Mouse (Mus musculus) megakaryocyte progenitor cell, adult 5-6 weeks (primary cell): Measurements from ENCODE around the gene Itprid2. TPM values are rescaled to one million over a fixed set of nuclear protein-coding genes. Genes with fewer than 3 reads are reported as not detected.
"Not testable (repeated sequence)": the region's sequence is repeated elsewhere in the genome, so short reads cannot be mapped to it uniquely, and the experiment has no call there.

Experiments
- ATAC-seq: replicated peaks from 2 replicates; pipeline ENCODE4 v1.8.0; 2016; ENCODE audit warnings: mild to moderate bottlenecking, moderate TSS enrichment, inconsistent platforms; ENCODE audit not compliant: poor library complexity
- total RNA-seq, 2 experiments: library from RNA; stranded (forward) in 1 of 2; stranded (reverse) in 1 of 2; fragments of 157-497, 149-512 nt in 1 of 2; fragments of 200-1000 nt in 1 of 2; gene quantifications; 2 replicates each; pipeline versions ENCODE4 v1.2.3 to v1.2.4; 2015 to 2017

The Itprid2 gene
- 16.9 and 21.0 TPM in 2 replicates for total RNA-seq (2015)
- total RNA-seq (2017) = 11.1 and 12.1 TPM in 2 replicates

GRCm38 (mm10) chr2:79634528-79635400 lies at the start of gene Itprid2:
Gene Itprid2, plus strand, starts transcription at chr2:79635352.
- ATAC-seq = peak; percentile 90

- no peak for ATAC-seq
Measured at GRCm38 (mm10) chr2:79596177-79596576, 39.0 kb upstream of the Itprid2 start.

DNA sequence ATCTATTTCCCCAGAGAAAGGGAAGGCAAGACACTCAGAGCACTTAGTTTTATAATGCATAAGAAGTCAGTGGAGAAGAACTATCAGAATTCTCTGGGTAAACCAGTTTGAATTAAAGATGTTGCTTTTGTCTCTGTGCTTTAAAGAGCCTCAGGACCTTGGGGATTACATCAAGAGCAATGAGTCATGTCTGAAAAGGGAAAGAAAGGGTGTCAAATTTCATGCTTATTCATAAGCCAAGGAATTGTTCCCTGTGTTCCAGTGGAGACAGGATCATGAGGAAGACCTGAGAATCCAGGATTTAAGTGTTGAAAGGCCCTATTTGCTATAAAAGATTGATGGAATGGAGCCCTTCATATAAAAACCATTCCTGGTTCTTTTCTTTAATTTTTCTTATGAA lies 38.1 kb upstream of the Itprid2 start:
- ATAC-seq = no peak

- ATAC-seq = not testable (repeated sequence)
Measured at GRCm38 (mm10) chr2:79601109-79601508, 34.0 kb upstream of the Itprid2 start.

DNA sequence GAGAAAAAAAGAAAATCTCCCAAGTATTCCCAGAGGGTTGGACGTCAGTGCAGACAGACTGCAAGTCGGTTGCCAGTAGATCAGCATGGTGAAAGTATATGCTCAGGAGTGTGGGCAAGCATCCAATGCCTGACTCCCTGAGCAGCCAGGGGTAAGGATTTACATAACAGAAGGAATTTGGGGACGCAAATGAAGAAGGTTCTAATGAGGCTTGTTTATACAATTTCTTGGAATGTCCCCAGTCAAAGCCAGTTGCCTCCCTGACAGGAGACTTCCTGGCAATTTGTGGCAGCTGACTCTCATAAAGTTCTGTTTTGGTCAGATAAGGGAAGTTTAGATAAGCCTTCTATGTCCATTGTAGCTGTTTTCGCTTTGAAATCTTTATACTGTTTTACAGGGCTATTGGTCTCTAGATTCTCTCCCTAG lies 33.4 kb upstream of the Itprid2 start:
- ATAC-seq = peak; percentile 77

DNA sequence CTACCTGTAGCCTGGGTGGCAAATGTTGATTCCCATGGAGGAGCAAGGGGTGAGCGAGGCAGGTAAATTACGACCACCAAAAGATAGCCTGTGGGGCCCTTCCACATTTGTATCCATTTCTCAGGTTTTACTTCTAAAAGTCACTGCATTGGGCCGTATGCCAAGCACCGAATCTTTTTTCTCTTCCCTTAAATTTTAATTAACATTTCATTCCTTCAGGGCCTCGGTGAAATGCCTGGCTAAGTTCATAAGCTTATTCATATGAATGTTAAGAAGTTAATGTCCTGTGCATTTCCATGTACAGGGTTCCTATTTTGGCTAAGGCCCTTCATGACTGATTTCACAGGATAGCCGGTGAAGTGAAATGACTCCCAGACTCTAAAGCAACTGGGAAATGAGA lies 32.8 kb upstream of the Itprid2 start:
- ATAC-seq = no peak

- no peak for ATAC-seq
Measured at GRCm38 (mm10) chr2:79603363-79603762, 31.8 kb upstream of the Itprid2 start.

DNA sequence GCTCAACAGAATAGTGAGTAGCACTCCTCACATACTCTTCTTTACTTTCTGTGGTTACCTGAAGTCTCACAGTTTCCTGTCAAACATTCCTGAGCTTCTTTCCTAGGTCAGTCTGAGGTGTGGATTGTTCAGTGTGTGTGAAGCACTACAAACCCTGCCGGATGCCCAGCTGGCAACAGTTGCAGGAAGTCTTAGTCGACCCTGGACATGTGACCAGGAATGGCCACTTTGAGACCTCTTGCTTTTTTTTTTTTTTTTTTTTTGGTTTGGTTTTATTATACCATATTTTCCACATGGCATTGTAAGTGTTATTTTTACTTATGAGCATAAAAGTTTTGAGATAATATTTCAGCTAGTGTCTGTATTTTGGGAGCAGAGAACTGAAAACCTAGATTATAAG lies 29.1 kb upstream of the Itprid2 start:
- no peak for ATAC-seq

DNA sequence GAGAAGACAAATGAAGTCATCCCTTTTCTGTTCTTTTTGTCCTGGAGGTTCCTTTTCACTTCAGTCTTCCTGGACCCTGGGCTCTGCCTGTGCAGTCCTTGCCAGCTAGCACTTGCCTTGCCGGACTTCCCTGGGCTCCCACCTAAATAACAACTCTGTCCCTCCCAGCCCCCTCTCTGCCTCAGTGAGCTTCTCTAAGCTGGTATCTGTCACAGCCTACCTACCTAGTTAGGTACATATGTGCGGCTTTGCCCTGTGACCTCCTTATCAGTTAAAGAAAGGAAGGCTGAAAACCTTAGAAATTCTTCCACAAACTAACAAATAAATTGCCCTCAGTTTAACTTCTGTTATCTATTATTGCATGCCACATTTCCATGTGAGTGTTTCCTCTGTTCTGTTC lies 28.0 kb upstream of the Itprid2 start:
- ATAC-seq = peak; percentile 14; the same call in 1 of the 2 replicates

DNA sequence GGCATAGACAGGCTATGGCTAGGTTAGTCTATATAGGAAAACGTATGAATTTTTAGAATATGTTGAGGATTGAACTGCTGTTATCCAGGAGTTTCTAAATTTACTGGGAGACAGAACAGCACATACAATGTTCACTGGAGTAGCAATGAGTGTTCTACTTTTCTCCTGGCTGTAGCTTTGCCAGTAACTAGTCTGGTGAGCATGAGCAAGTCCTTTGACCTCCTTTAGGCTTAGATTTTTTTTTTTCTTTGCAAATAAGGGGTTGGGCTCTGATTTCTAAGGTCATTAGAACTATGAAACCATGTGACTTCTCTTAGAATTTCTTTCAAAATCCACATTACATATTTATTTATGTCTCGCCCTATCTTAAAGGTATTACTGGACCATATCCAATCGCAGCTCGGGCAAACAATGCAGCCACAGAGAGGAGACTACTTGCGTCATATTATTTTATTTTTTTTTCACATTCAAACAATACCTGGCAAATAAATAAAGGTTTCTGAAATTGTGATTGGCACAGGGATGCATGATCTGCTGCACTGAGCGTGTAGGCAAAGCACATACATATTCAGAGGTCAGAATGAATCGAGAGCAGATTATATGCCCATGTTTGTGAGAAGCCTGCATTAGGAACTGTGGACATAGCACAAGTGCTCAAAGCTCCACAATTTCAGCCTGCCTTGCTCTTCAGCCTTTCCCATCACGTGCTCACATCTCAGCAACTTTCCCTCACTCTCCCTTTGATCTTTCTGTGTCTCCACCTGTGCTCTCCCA lies 26.7 kb upstream of the Itprid2 start:
- ATAC-seq = no peak

DNA sequence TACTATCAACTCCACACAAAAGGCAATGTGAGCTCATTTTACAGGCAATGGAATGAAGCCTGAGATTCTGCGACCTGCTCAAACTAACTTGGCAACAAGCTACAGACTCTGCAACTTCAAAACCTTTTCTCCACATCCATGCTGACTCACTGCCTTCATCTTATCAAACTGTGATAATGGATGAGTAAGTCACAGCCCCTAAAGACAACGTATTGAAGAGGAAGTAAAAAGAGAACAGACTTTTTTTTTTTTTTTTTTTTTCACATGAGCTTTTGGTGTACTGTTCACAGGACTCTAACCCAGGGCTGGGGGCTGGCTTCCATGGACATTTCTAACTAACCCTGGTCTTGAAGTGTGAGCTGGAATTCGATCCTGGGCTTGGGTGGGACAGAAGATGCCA lies 24.3 kb upstream of the Itprid2 start:
- ATAC-seq = peak; percentile 70

DNA sequence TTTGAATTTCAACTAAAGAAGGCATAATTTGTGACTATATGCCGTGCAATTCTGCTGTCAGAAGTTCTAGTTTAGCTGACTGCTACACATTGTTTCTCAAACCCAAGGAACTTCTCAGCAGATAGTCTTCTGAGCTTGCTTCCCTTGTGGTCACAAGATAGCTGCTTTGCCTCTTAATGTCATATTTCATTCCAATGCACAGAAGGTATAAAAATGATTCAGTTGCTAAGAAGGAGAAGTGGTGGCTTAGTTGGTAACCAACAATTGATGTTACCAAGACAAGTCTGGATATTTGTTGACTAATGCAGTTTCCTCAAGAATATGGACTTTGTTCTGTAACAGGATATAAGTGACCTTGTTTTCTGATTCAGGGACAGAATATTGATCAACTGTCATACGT lies 17.0 kb upstream of the Itprid2 start:
- ATAC-seq = peak; percentile 42; the same call in 1 of the 2 replicates

DNA sequence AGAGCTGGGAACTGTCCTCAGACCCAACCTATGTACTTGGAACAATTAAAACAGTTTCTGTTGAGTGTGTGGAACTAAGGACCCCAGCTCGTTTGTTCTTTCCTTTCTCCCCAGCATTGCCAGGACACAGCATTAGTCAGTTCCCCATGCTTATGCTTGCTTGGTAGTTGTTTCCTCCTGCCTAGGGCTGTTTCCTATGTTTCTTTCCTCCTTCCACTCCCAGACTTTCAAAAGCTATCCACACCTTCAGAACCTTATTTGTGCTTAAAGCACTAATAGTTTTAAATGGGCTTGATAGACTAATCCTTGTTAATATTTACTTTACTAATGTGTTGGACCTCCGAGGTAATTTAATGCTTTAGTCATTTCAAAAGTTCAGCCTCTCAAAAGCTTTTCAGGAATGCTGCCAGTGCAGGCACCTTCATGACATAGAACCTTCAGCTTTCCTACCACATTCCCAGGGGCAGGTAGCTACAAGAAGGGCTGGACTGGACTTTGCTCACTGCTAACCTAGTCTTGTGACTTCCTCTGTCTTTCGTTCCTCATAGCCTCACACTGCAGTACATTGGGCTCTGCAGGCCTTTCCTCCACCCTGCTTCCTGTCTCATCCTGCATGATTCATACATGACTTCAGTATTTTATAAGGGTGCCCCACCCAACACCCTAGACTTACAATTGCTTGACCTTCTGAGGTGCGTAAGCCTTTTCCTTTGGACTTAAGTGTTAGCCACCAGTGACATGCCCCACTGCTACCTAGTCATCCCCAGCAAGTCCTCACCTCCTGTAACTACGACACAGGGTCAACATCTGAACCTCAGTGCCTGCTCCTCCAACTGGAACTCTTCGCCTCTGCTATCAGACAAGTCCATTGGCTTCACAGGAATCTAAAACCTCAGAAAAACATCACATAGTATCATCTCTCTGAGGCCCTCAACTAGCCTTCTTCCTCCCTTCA lies 16.3 kb upstream of the Itprid2 start:
- peak; percentile 67 for ATAC-seq

DNA sequence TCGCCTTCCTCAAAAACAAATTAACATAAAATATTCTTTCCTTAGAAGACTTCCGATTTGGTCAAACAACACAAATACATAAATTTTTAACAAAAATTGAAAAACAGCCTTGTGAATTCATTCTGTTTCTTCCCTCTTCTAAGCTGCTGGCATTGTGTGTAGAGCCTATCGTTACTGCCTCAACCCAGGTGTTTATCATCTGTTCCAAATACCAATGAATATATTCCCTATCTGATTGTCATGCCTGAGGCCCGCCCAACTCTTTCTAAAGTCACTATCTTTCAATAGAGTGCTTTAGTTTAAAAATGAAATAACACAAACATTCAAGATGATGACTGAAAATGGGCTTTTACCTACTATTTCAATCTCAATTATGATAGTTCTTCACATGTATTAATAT lies 11.9 kb upstream of the Itprid2 start:
- peak; percentile 56 for ATAC-seq

- no peak for ATAC-seq
Measured at GRCm38 (mm10) chr2:79627624-79628023, 7.5 kb upstream of the Itprid2 start.

DNA sequence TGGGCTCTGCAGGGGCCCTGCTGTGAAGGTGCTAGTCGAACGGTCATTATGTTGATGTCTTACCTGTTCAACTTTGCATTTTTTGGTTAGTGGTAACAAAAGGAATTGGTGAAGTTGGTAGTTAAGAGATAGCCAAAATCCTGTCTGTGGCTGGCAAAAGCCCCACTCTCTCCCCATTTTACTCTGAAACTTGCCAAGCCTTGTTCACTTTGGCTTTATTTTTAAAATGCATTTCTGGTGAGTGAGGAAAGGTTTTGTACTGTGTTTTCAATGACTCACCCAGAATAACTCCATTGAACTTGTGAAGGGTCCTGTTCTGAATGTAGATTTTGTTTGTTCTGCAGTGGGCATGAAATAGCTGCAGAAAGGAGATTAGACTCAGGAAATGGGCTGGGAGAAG lies 4.9 kb upstream of the Itprid2 start:
- no peak for ATAC-seq

- ATAC-seq = peak; percentile 52
Measured at GRCm38 (mm10) chr2:79635426-79636291, 507 bp downstream of the Itprid2 start.

- no peak for ATAC-seq
Measured at GRCm38 (mm10) chr2:79638924-79639323, 3.8 kb downstream of the Itprid2 start.

- peak; percentile 97 for ATAC-seq
Measured at GRCm38 (mm10) chr2:79646237-79646688, 11.1 kb downstream of the Itprid2 start.

DNA sequence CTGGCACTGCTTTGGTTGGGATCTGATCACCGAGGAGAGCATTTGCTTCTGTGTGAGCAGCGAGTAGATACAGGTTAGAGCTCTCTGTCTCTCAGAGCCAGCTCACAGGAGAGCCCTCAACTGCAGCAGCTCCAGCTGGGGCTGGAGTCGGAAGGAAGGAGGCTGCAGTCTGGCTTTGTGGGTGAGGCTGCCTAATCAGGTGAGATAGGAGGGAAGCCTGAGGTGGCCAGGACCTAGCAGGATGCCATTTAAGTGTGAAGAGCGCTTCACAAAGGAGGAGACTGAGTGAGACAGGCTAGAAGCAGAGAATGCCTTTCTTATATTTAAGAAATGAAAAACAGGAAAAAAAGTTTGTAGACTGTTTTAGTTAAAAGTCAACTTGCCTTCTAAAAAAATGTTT lies 11.9 kb downstream of the Itprid2 start:
- no peak for ATAC-seq
